Mouse (Mus musculus): ENCODE results near the gene 4930402K13Rik. TPM values are rescaled to one million over a fixed set of nuclear protein-coding genes. Genes with fewer than 3 reads are reported as not detected.

4930402K13Rik gene
- polyA plus RNA-seq, 1 experiment from 2014 or later = not detected

DNA sequence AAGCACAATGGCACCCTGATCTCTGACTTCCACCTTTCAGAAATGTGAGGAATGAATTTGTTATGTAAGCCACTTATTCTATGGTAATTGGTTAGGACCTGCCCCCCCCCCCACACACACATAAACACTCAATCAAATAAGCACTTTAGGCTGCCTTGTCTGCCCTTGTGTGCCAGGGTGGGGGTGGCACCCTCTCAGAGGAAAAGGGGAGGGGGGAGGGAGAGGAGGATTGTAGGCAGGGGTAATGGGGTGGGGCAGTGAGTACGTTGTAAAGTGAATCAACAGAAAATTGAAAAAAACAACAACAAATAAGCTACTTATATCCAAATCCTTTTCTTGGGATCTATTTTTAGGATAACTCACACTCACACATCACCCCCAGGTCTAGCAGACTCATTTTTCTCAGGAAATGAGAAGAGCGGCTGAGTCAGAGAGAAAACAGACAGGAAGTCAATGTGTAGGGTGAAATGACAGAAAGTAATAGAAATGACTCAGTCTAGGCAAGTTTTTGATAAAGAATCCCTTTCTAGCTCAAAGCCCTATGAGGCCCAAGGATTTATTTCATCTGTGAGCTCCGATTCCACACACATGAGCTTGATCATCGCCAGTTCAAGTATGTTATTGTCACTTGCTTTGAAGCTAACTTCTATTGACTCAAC, 35.1 kb downstream of the 4930402K13Rik start:
- no peaks in the 10 kb centered on the region for H3K27me3 ChIP-seq (ENCODE audit: control insufficient read depth, insufficient read depth, low read length)
- no peak overlapping the region for H3K4me2 ChIP-seq (ENCODE audit: low read depth, low read length)
- H3K9ac ChIP-seq (ENCODE audit: low read length) = no peak overlapping the region
- 75% methylated on average over 4 of the region's 4 CpGs for WGBS
- no peaks in the 10 kb centered on the region for H3K4me1 ChIP-seq (ENCODE audit: control insufficient read depth, insufficient read depth, low read length)
- no peak overlapping the region for H3K27ac ChIP-seq (ENCODE audit: low read length)
- no peaks in the 10 kb centered on the region for H3K36me3 ChIP-seq (ENCODE audit: control insufficient read depth, insufficient read depth, low read length)
- H3K4me3 ChIP-seq (replicated peaks; ENCODE audit: low read length) = no peak overlapping the region
- no peak for ATAC-seq (ENCODE audit: insufficient read depth, low FRiP score)
- H3K9me3 ChIP-seq (replicated peaks; ENCODE audit: control insufficient read depth, low read length) = no peaks in the 10 kb centered on the region

DNA sequence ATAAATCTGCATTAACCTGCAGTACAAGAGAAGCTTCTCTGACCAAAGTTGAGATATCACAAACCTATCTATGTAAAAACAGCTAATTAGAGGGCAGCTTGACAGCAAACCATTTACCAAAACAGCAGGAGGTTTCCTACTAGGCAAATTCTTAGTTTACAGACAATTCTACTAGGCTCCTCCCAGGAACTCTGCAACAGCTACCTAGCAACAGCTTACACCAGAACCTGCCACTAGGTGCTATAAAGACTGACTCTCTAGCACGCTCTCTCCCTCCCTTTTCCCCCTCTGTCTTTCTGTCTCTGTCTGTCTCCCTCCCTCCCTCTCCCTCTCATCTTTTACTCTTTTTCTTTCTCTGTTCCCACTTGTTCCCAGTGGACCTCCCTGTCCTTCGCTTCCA, 38.3 kb downstream of the 4930402K13Rik start:
- Histone ChIP-seq H3K4me3 (replicated peaks; ENCODE audit: low read length) (no peak overlapping the region), H3K27me3 (ENCODE audit: control insufficient read depth, insufficient read depth, low read length) (no peaks in the 10 kb centered on the region), H3K4me1 (ENCODE audit: control insufficient read depth, insufficient read depth, low read length) (no peaks in the 10 kb centered on the region), H3K36me3 (ENCODE audit: control insufficient read depth, insufficient read depth, low read length) (no peaks in the 10 kb centered on the region), H3K9ac (ENCODE audit: low read length) (no peak overlapping the region), H3K27ac (ENCODE audit: low read length) (no peak overlapping the region), H3K9me3 (replicated peaks; ENCODE audit: control insufficient read depth, low read length) (no peaks in the 10 kb centered on the region), H3K4me2 (ENCODE audit: low read depth, low read length) (no peak overlapping the region)
- WGBS = 46% methylated on average over 2 of the region's 2 CpGs
- ATAC-seq (ENCODE audit: insufficient read depth, low FRiP score) = no peak

Other genes starting within 250 kb of the 4930402K13Rik start
- gene Gm5751, start 230.3 kb upstream of the 4930402K13Rik start, polyA plus RNA-seq (2015; fragmentation: Nextera tagmentation; extraction: Ambion mirVana) = not detected in 2 replicates
- gene B630019K06Rik, start 212.2 kb upstream of the 4930402K13Rik start, polyA plus RNA-seq (2015; fragmentation: Nextera tagmentation; extraction: Ambion mirVana) = 2.0 and 2.6 TPM in 2 replicates
- gene Fthl17b, start 141.6 kb upstream of the 4930402K13Rik start, polyA plus RNA-seq (2015; fragmentation: Nextera tagmentation; extraction: Ambion mirVana) = not detected in 2 replicates
- not detected in 2 replicates for gene Fthl17c, start 128.0 kb upstream of the 4930402K13Rik start, polyA plus RNA-seq (2015; fragmentation: Nextera tagmentation; extraction: Ambion mirVana)
- not detected in 2 replicates for gene Fthl17d, start 117.8 kb upstream of the 4930402K13Rik start, polyA plus RNA-seq (2015; fragmentation: Nextera tagmentation; extraction: Ambion mirVana)
- not detected in 2 replicates for gene Fthl17e, start 71.1 kb upstream of the 4930402K13Rik start, polyA plus RNA-seq (2015; fragmentation: Nextera tagmentation; extraction: Ambion mirVana)
- gene Fthl17f, start 41.5 kb upstream of the 4930402K13Rik start, polyA plus RNA-seq (2015; fragmentation: Nextera tagmentation; extraction: Ambion mirVana) = not detected in 2 replicates
- 1.3 and 2.1 TPM in 2 replicates for gene Lancl3, start 95.3 kb downstream of the 4930402K13Rik start, polyA plus RNA-seq (2015; fragmentation: Nextera tagmentation; extraction: Ambion mirVana)
- 0.28 TPM in 1 of 2 replicates, not detected in the other for gene Gm14862, start 152.3 kb downstream of the 4930402K13Rik start, polyA plus RNA-seq (2015; fragmentation: Nextera tagmentation; extraction: Ambion mirVana)
- gene Xk, start 168.2 kb downstream of the 4930402K13Rik start, polyA plus RNA-seq (2015; fragmentation: Nextera tagmentation; extraction: Ambion mirVana) = 5.1 and 5.5 TPM in 2 replicates
- not detected in 2 replicates for gene H2al1m, start 179.2 kb downstream of the 4930402K13Rik start, polyA plus RNA-seq (2015; fragmentation: Nextera tagmentation; extraction: Ambion mirVana)
- gene H2al1k, start 246.1 kb downstream of the 4930402K13Rik start, polyA plus RNA-seq (2015; fragmentation: Nextera tagmentation; extraction: Ambion mirVana) = not detected in 2 replicates

Data from stomach, embryonic 16.5 days (tissue).